Mouse (Mus musculus): Measurements from ENCODE around the gene Mdfic.

Mdfic gene

DNA sequence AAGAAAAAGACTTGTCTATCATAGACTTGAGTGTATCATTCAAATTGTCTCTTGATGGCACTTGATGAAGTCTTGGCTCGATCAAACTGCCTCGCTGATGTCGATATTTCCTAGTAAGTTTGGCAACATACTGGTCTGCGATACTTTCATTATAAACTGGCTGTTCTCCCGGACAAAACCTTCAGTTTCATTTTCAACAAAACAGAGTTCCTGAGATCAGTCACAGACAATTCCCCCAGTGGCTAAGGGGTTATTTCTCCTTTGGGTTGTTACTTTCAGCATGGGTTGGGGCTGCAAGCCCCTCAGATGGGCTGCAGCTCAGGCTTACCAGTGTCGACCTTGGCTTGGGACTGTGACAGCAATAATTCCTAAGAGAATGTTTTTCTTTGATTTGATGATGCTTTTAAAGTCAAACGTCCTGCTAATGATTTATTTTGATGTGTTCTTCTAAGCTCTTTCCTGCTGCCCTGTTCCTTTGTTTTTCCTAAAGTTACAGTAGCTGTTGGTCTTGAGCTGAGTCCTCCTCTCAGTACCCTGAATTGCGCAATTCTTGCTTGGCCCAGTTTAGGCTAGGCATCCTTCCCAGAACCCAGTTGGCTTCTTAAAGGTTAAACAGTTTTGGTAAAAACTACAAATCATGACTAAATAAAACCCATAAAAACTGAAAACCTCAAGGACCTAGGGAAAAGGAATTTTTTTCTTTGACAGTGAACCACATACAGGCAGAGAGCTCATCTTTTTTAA lies 73.3 kb downstream of the Mdfic start:
- DNase-seq = peak; percentile 30

DNA sequence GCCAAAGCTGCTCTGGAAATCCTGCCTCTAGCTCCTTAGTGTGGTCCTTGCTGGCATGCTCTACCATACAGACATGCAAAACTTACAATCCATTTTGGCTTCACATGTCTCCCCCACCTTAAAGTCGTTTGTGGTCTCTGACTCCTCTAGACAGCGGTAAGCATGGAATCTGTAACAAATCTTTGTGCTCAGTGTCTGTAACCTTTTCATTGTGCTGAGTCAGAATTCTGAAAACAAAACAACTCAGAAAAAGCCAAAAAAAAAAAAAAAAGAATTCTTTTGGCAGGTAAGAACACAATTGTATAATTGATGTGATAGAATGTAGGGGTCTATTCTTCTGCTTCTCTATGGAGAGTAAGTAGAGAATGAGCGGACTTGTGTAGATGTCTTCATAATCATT lies 74.3 kb downstream of the Mdfic start:
- DNase-seq = no peak

DNA sequence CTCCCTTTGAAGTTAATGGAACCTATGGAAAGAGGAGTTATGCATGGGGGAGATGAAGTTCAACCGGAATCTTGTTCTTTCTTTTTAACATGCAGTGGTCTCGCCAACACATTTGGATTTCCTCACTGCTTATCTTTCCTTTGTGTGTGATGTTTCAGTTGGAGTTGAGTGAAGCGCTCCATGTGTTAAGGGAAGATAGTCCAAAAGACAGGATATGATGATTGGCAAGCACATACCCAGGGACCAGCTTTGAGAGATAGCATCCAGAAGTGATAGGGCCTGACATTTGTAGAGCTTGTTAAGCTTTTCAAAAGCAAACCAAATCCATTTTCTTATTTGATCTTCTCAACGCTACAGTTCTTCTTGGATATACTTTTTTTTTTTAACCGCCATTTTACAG lies 86.9 kb downstream of the Mdfic start:
- no peak for DNase-seq

DNA sequence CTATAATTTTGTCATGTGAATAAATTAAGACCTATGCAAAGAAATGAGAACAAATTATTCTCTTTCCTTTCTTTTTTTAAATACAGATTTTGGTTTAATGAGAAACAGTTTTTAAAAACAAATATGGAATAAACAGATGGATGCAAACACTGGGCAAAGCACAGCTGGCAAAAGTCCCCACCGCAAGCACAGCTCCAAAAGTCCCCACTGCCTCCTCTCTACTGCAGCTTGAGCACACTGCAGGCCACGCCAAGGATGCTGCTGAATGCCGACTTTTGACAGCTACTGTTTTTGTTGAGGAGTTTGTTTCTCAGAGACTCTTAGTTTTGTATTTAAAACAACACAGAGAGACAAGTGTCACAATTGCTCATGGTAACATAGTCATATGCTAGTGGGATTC lies 104.8 kb downstream of the Mdfic start:
- DNase-seq = no peak

DNA sequence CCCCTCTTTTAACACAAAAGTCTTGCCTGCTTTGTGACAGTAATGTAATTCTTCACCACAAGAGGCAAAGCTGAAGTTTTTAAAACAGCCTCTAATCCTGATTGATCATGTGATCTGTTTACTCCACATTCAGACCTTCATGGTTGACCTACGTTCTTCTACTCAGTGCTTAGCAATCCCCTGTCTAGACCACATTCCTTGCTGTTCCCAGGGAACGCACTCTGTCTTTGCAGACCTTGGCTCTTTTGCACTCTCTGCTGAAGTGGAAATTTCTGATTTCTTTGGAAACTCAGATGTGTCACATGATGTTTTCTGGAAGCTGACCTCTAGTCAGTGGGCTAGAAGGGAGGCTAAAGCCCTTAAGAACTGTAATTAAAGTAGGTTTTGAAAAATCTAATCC lies 109.4 kb downstream of the Mdfic start:
- peak; percentile 11 for DNase-seq

DNA sequence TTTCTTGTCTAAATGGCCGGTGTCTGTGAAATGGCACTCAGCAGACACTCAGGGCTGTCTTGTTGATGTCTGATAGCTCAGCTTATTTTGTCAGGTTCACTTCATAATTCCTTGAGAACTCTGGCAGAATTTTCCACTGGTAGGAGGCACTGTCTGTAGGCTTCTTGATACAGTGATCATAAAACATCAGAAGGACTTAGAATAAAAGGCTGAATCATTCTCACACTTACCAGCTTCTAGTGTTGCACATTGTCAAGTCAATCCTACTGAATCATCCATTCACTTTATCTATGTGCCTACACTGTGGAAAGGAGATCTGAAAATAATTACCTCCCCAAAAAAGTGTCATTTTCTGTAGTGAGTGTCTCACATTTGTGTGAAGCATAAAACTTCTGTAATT lies 110.2 kb downstream of the Mdfic start:
- DNase-seq = no peak

DNA sequence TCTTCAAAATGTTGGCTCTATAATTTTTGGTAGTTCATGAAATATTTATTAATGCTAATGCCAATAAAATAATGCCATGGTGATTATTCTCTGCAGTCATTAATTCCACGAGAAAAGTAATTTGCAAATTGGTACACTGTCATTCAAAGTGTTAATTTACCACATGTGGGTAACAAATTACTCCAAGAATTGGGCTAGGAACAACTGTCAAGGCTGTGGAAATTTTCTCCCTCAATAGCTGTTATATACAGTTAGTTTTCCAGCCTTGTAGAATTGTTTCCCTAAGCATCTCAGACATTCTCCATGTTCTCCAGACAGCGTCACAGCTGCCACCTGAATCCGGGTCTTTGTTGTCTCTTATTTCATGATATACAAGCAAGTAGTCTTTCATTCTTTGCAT lies 117.2 kb downstream of the Mdfic start:
- no peak for DNase-seq

DNA sequence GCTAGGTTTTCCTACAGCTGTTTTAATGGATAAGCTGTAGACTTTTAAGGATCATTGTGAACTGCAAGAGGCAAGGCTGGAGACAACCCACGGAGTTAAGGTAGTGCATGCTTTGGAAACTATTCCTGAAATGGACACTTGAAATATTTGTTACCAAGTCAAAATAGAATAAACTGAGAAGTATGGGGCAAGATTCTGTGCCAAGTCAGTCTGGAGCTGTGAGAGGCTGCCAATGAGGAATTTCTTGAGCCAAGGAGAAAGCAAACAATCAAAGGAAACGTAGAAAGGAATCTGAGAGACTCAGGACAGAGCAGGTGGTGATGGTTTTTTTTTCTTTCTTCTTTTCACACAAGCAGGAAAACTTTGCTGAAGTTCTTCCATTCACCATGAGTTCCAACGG lies 119.4 kb downstream of the Mdfic start:
- DNase-seq = no peak

DNA sequence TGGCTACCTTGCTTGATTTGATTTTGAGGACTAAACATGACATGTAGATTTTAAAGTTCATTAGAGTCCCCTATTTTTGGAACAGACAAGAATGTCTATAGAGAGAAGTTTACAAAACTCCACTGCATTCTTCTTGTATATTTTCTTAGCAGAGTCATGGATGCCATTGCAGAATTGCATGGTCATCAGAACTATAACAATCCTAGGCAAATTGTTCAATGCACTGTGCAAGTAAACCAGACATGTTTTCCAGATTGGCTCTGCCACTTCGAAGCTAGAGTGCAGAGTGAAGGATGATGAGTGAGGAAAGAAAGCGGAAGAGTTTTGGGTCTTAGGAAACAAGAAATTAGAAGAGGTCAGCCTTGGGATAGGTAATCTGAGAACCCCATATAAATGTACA lies 120.0 kb downstream of the Mdfic start:
- DNase-seq = no peak

DNA sequence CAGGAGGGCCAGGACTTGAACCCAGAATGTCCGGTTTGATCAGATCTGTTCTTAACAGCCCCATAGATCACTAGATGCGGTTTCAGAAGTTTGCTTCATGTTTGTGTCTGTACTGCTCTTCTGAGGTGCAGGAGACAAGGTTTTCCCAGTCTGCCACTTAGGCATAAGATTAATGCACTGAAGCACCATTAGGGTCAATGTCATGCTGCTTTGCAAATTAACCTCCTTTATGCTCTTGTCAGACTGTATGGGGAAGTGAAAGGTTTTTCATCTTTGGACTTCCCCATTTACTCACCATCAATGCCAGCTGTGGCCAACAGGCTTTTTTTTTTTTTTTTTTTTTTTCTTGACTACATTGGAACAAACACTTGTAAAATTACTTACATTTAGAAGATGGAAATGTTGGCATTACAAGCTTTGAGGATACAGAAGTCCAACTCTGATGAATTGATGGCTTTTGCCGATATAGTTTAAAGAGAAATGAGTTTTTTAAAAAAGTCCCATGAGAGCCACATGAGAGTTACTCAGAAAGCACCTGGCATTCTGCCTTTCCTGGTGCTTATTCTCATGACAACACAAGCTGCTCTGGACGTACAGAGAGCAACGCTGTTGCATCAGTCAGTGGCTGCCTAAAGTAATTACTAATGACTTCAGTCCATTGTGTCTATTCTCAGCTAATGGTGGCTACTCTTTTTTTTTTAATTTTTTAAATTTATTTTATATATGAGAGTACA lies 121.2 kb downstream of the Mdfic start:
- no peak for DNase-seq

DNA sequence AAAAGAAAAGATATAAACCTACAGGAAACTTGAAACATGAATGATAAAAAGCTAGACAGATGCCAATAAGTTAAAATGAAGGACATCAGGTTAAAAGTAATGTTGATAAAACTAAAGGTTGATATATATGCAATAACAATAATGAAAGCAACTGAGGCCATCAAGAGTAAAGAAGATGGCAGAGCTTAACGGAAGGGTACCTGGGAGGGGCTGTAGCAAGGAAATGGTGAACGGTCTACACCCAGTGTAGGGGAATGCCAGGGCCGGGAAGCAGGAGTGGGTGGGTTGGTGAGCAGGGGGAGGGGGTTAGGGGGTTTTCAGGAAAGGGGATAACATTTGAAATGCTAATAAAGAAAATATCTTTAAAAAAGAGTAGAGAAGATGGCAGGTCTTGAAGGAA lies 122.8 kb downstream of the Mdfic start:
- no peak for DNase-seq

DNA sequence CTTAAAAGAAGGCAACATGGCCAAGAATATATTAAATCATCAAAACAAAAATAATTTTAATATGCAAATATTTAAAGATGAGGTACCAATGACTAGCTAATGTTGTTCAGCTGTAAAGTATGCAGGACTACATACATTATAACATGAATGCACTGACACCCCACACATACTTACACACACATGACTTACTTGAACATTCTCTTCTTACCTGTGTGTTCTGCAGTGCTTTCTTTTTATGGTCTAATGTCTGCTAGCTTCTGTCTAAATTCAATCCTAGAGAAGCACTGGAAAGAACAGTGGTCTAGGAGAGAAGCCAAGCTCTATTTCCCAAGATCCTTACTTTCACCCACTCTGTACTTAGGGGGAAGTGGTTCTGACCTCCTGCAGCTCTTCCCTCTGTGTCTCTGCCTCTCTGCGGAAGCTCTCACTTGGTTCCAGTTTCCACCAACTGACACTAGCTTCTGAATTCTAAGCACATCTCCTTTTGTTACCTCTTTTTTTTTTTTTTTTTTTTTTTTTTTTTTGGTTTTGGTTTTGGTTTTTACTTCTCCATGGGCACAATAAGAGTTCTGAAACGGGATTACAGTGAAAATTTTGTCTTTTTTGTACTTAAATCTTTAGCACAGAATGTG lies 125.4 kb downstream of the Mdfic start:
- DNase-seq = no peak
